Mouse (Mus musculus) intestine, postnatal 0 days (tissue): Measurements from ENCODE around the gene Gemin5. TPM values are rescaled to one million over a fixed set of nuclear protein-coding genes. Genes with fewer than 3 reads are reported as not detected.

Experiments
- ATAC-seq: fragments of 200-750 bp; cut with Nextera tagmentation; 2 replicates; pipeline ENCODE4 v1.8.0; 2017; ENCODE audit warnings: mild to moderate bottlenecking, moderate TSS enrichment, moderate library complexity
- H3K27ac ChIP-seq: fragments of 300-500 bp; sonication (generic); 2 replicates; pipeline ENCODE4 v1.5.1; 2014; ENCODE audit warnings: mild to moderate bottlenecking, low read depth, low read length, moderate library complexity
- H3K27me3 ChIP-seq: fragments of 300-500 bp; sonication (generic); replicated peaks from 2 replicates; pipeline ENCODE4 v1.6.1; 2014; ENCODE audit warnings: low read length, mixed read lengths; ENCODE audit not compliant: control insufficient read depth, insufficient read depth
- H3K36me3 ChIP-seq: fragments of 300-500 bp; sonication (generic); 2 replicates; pipeline ENCODE4 v1.6.1; 2014; ENCODE audit warnings: mild to moderate bottlenecking, moderate library complexity; ENCODE audit not compliant: control insufficient read depth, insufficient read depth
- H3K4me1 ChIP-seq: fragments of 300-500 bp; sonication (generic); replicated peaks from 2 replicates; pipeline ENCODE4 v1.6.1; 2014; ENCODE audit warnings: antibody characterized with exemption, low read length, mixed read lengths; ENCODE audit not compliant: control insufficient read depth, insufficient read depth
- H3K4me2 ChIP-seq: fragments of 300-500 bp; sonication (generic); replicated peaks from 2 replicates; pipeline ENCODE4 v1.6.1; 2014; ENCODE audit warnings: low read depth, mild to moderate bottlenecking, moderate library complexity
- H3K4me3 ChIP-seq: fragments of 300-500 bp; sonication (generic); 2 replicates; pipeline ENCODE4 v1.5.1; 2014; ENCODE audit warnings: low read depth, low read length
- H3K9ac ChIP-seq: fragments of 300-500 bp; sonication (generic); 2 replicates; pipeline ENCODE4 v1.6.1; 2014; ENCODE audit warnings: mild to moderate bottlenecking, low read depth, low read length
- H3K9me3 ChIP-seq: fragments of 300-500 bp; sonication (generic); 2 replicates; pipeline ENCODE4 v1.6.1; 2016; ENCODE audit warnings: mixed run types; ENCODE audit not compliant: control insufficient read depth
- CTCF ChIP-seq: sonication (generic); IDR thresholded peaks from 2 replicates; pipeline ENCODE4 v1.5.1; 2016; ENCODE audit warnings: low read depth, mild to moderate bottlenecking, control low read depth, antibody characterized with exemption, moderate library complexity
- WGBS: fragments of 180-500 bp; shearing (Covaris S2); extraction: QIAGEN DNeasy Blood & Tissue Kit; methylation state at CpG from one replicate; pipeline ENCODE4 v1.1.7; 2014; 5-methylcytosine and 5-hydroxymethylcytosine counted together
- polyA plus RNA-seq: library from polyadenylated mRNA; unstranded; fragments of >200 nt; fragmentation: Nextera tagmentation; extraction: Ambion mirVana; gene quantifications from 2 replicates; pipeline ENCODE4 v1.2.1, GENCODE M21; 2015

Gemin5 gene
- polyA plus RNA-seq, 1 experiment from 2014 or later = 4.0 TPM

DNA sequence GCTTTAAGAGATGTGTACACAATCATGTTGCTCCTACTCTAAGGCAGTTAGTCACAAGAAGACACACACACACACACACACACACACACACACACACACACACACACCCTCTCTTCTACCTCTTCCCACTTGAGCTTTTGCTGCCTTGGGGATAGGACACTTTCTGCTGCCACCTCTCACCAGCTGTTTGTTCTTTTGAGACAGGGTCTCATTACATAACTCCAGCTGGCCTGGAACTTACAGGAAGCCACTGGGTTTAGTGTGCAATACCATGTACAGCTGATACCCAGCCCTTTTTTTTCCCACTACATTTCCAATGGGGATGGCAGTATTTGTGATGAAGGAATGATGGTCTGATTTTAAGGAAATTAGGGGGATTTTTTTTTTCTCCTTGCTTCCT lies 33.0 kb downstream of the Gemin5 start:
- Histone ChIP-seq H3K27ac (no peak overlapping the region), H3K36me3 (peaks cover 65% of the 10 kb centered on the region), H3K9me3 (no peaks in the 10 kb centered on the region), H3K4me1 (no peaks in the 10 kb centered on the region), H3K9ac (no peak overlapping the region), H3K4me3 (no peak overlapping the region), H3K27me3 (no peaks in the 10 kb centered on the region), H3K4me2 (no peak overlapping the region)
- no peak for TF ChIP-seq CTCF
- ATAC-seq = no peak

DNA sequence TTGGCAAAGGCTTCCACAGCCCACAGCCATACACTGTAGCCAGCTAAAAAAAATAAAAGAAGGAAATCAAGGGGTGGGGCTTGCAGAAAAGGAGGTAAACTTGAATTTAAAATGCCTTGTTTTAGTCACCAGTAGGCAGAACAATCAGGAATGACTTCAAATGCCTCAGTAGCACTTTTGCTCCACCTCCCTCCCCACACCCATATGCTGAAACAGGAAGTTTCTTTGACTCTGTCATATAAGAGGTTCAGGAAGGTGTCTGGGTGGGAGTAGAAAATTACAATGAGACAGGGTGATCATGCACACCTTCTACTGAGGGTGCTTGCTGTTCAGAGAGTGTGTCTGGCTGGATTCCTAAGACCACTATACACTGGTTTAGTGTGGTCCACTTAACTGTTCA lies 33.5 kb downstream of the Gemin5 start:
- no peak for ATAC-seq
- Histone ChIP-seq H3K4me3 (no peak overlapping the region), H3K9ac (no peak overlapping the region), H3K4me2 (no peak overlapping the region), H3K4me1 (no peaks in the 10 kb centered on the region), H3K9me3 (no peaks in the 10 kb centered on the region), H3K27me3 (no peaks in the 10 kb centered on the region), H3K27ac (no peak overlapping the region), H3K36me3 (peaks cover 65% of the 10 kb centered on the region)
- no peak for TF ChIP-seq CTCF

DNA sequence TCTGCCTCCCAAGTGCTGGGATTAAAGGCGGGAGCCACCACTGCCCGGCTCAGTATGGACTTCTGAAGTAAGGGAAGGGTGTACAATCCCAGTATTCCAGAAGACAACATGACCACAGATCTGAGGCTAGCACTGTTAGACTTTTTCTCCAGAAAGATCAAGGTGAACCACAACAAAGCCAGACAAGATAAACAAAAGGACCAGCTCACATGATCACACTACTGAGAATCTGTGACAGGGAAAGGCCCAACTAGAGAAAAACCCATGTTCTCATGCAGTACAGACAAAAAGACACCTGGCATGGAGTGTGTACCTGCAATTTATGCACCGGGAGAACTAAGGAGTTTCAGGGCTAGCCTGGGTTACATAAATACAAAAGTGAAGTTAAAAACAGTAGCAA lies 36.3 kb downstream of the Gemin5 start:
- H3K4me2 ChIP-seq = no peak overlapping the region
- H3K27me3 ChIP-seq = no peaks in the 10 kb centered on the region
- 98% methylated on average over 3 of the region's 3 CpGs for WGBS
- no peak for ATAC-seq
- H3K36me3 ChIP-seq = peaks cover 64% of the 10 kb centered on the region
- no peak overlapping the region for H3K9ac ChIP-seq
- no peak overlapping the region for H3K27ac ChIP-seq
- no peak for TF ChIP-seq CTCF
- no peak overlapping the region for H3K4me3 ChIP-seq
- no peaks in the 10 kb centered on the region for H3K9me3 ChIP-seq
- H3K4me1 ChIP-seq = no peaks in the 10 kb centered on the region

DNA sequence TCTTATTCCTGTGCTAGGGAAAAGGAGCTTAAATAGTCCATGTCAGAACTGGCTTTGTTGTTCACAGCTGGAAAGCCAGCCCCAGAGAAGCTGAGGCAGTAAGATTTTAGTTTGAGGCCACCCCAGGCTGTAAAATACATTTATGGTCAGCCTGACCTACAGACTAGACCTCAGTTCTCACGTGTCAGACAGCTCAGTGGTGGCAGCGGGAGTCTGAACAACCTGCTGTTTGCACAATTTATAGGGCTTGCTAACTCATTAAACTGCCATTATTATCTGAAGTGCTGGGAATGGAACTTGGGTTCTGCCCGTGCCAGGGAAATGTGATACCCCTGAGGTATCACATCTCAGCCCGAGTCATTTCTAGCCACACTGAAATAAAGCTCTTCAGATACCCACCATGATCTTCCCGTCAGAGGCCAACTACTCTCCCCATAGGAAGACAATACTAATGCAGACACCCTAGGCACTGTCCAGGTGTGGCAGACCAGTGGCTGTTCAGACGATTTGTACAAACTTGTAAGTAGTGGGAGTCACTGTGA lies 39.0 kb downstream of the Gemin5 start:
- ATAC-seq = peak; percentile 56
- Histone ChIP-seq H3K36me3 (peaks cover 56% of the 10 kb centered on the region), H3K9me3 (no peaks in the 10 kb centered on the region), H3K27ac (peak overlapping the region; percentile 64), H3K4me1 (no peaks in the 10 kb centered on the region), H3K4me2 (no peak overlapping the region), H3K4me3 (no peak overlapping the region), H3K27me3 (no peaks in the 10 kb centered on the region), H3K9ac (no peak overlapping the region)
- WGBS = 42% methylated on average over 6 of the region's 6 CpGs
- no peak for TF ChIP-seq CTCF

DNA sequence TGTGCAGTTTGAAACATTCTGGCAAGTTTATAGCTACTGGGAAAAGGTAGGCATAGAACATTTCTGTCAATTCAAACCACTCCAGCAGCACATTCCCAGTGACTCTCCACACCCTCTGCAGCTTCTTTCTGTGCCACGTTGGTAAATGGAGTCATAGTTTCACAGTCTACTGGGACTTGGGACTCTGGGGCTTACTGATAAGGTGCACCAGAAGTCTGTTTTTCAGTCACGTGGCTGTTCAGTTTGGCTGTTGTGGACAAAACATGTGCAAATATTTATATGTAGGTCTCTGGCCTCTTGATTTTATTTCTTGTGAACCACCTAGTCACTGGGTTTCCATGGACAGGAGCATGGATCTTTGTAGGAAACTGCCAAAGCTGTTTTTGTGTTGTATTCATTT lies 40.8 kb downstream of the Gemin5 start:
- Histone ChIP-seq H3K9me3 (no peaks in the 10 kb centered on the region), H3K27ac (peak overlapping the region; percentile 76), H3K27me3 (no peaks in the 10 kb centered on the region), H3K4me2 (no peak overlapping the region), H3K4me3 (no peak overlapping the region), H3K4me1 (no peaks in the 10 kb centered on the region), H3K36me3 (peaks cover 46% of the 10 kb centered on the region), H3K9ac (no peak overlapping the region)
- ATAC-seq = peak; percentile 67
- WGBS = 50% methylated on average over 2 of the region's 2 CpGs
- no peak for TF ChIP-seq CTCF

DNA sequence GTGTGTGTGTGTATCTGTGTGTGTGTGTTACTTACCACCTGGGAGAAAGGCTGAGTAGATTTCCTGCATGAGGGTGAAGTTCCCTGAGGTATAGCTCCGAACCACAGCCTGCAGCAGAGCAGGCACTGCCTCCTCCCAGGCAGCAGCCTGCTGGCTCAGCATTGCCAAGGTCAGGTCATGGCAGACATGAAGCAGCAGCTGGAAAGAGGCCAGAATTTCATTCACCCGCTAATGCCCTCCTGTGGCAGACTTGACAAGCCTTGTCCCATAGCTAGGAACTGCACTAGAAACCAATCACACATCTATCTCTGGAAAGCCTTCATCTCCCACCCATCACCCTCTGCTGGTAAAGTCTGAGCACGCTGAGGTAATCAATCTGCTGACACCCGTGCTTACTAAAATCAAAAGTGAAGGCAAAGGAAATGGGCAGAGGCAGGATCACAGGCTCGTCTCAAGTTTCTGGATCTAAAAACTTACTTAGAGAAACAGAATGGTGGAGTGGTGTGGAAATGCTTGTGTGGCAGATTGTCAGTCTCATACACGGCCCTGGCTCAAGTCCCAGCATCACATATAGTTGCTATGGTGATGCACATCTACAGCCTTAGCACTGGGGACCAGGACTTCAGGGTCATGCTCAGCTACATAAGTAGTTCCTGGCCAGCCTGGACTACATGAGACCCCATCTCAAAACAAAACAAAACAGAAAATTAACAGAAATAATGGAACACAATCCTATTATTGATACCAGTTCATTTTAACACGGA lies 41.8 kb downstream of the Gemin5 start:
- Histone ChIP-seq H3K9ac (no peak overlapping the region), H3K4me3 (no peak overlapping the region), H3K27ac (peak overlapping the region; percentile 76), H3K4me2 (no peak overlapping the region), H3K36me3 (peaks cover 48% of the 10 kb centered on the region), H3K9me3 (no peaks in the 10 kb centered on the region), H3K27me3 (no peaks in the 10 kb centered on the region), H3K4me1 (no peaks in the 10 kb centered on the region)
- 61% methylated on average over 7 of the region's 7 CpGs for WGBS
- TF ChIP-seq CTCF = peak; percentile 43
- ATAC-seq = peak; percentile 26; the same call in 1 of the 2 replicates
